ENCODE assay signal across 21 mouse cellular contexts in the genomic region with DNA sequence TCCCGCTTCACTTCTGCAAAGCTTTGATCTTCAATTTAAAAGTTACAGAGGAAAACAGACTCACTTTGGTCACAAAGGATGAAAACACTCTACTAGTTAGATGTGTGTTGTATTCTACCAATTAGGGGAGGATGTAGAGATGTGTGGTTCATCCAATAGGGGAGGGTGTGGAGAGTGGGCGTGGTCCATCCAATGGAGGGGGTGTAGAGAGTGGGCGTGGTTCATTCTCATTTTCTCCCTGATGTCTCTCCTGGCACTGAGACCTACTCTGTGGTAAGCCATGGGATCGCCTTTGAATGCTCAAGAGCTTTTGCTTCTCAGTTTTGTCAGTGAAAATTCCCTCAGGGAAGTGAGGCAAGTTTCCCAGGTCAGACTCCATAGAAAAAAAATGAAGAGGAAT.
"Had no signal": no experiment of that assay in that cellular context is flagged by ENCODE, and none has a peak within 500 bp of the region (broad histone marks: within the 10 kb centered on the region; RNA-seq: fewer than 3 reads in every experiment).

No protein-coding gene starts in this region.

- H3K27ac ChIP-seq: kidney, postnatal 0 days; layer of hippocampus, adult 2 months; limb, embryonic 12.5 days; limb, embryonic 15.5 days; liver, embryonic 14.5 days; macrophage; stomach, embryonic 15.5 days had no signal

- ATAC-seq: liver, postnatal 0 days; lung, postnatal 0 days had no signal

- H3K9me3 ChIP-seq: limb, embryonic 12.5 days; limb, embryonic 15.5 days; stomach, embryonic 15.5 days had no signal

- H3K4me1 ChIP-seq: limb, embryonic 12.5 days; limb, embryonic 15.5 days; stomach, embryonic 15.5 days had no signal

- H3K36me3 ChIP-seq: limb, embryonic 12.5 days; limb, embryonic 15.5 days; stomach, embryonic 15.5 days had no signal

- H3K9ac ChIP-seq: limb, embryonic 12.5 days; limb, embryonic 15.5 days; liver, embryonic 14.5 days; liver, postnatal 0 days; lung, embryonic 14.5 days; stomach, embryonic 15.5 days had no signal

- DNase-seq: kidney, adult 2 months; kidney, postnatal 25 days; layer of hippocampus, postnatal 36 days; left cerebral cortex, postnatal 4 days; liver, postnatal 0 days; lung, embryonic 14.5 days; midbrain, embryonic 14.5 days; right cerebral cortex, adult 18-20 months; right cerebral cortex, postnatal 14 days; right cerebral cortex, postnatal 4 days; spleen, adult 18-20 months; thymus, postnatal 25 days had no signal

- H3K27me3 ChIP-seq: limb, embryonic 12.5 days; limb, embryonic 15.5 days; stomach, embryonic 15.5 days had no signal

- H3K4me2 ChIP-seq: limb, embryonic 12.5 days; limb, embryonic 15.5 days; liver, embryonic 11.5 days; lung, embryonic 14.5 days; stomach, embryonic 15.5 days had no signal

- H3K4me3 ChIP-seq: layer of hippocampus, adult 2 months; limb, embryonic 12.5 days; limb, embryonic 15.5 days; stomach, embryonic 15.5 days had no signal
